In genomic region chr14:71276309-71276791, GRCm38 (mm10) we compare ENCODE assay signal across 9 mouse cellular contexts.
DNase-seq lines count a peak whose midpoint lies in the region; ATAC-seq lines count a peak whose summit lies in the region.
"Had no signal": no experiment of that assay in that cellular context is flagged by ENCODE, and none has a peak within 500 bp of the region (broad histone marks: within the 10 kb centered on the region; RNA-seq: fewer than 3 reads in every experiment).

No protein-coding gene starts in this region.

- H3K4me3 ChIP-seq in heart, embryonic 11.5 days (ENCODE audit: low read depth, low read length): no peak overlapping the region
- no peak overlapping the region for H3K4me3 ChIP-seq in forebrain, embryonic 11.5 days (ENCODE audit: low read depth, low read length)
- H3K4me3 ChIP-seq in limb, embryonic 13.5 days: peak overlapping the region; percentile 8; the same call in 1 of the 2 replicates

- no peaks in the 10 kb centered on the region for H3K4me1 ChIP-seq in heart, embryonic 11.5 days (ENCODE audit: control insufficient read depth, insufficient read depth, low read length)
- peaks cover 2% of the 10 kb centered on the region; the same call in 1 of the 2 replicates for H3K4me1 ChIP-seq in forebrain, embryonic 11.5 days (replicated peaks; ENCODE audit: control insufficient read depth, insufficient read depth, low read length)
- peaks cover 10% of the 10 kb centered on the region for H3K4me1 ChIP-seq in limb, embryonic 13.5 days

- peak overlapping the region; percentile 31; the same call in 1 of the 2 replicates for H3K4me2 ChIP-seq in heart, embryonic 11.5 days
- H3K4me2 ChIP-seq in forebrain, embryonic 11.5 days (ENCODE audit: low read depth, low read length, severe bottlenecking): peak overlapping the region; percentile 19; the same call in 1 of the 2 replicates
- peak overlapping the region; percentile 46 for H3K4me2 ChIP-seq in limb, embryonic 13.5 days (replicated peaks)

- no peak for DNase-seq in heart, adult 8-10 months (ENCODE audit: low spot score)
- DNase-seq in adrenal gland, adult 18-20 months (ENCODE audit: low spot score in 2 of 2): peak; percentile 23 to 25
- DNase-seq in forebrain, embryonic 11.5 days (ENCODE audit: low spot score): peak; percentile 67
- DNase-seq in gastrocnemius, postnatal 4 days (ENCODE audit: low spot score in 2 of 2): no peak
- DNase-seq in spleen, adult 18-20 months: no peak

- no peak overlapping the region for H3K9ac ChIP-seq in heart, embryonic 11.5 days (ENCODE audit: low read depth, low read length)
- H3K9ac ChIP-seq in forebrain, embryonic 11.5 days (ENCODE audit: low read length): no peak overlapping the region
- no peak overlapping the region for H3K9ac ChIP-seq in limb, embryonic 13.5 days
- H3K9ac ChIP-seq: liver, embryonic 14.5 days had no signal

- H3K27ac ChIP-seq in heart, embryonic 11.5 days (ENCODE audit: low read depth, low read length): no peak overlapping the region
- H3K27ac ChIP-seq in forebrain, embryonic 11.5 days (ENCODE audit: low read depth, low read length): no peak overlapping the region
- H3K27ac ChIP-seq in limb, embryonic 13.5 days: no peak overlapping the region
- H3K27ac ChIP-seq: liver, embryonic 14.5 days had no signal

- H3K36me3 ChIP-seq in heart, embryonic 11.5 days (ENCODE audit: control insufficient read depth, insufficient read depth, low read length): no peaks in the 10 kb centered on the region
- no peaks in the 10 kb centered on the region for H3K36me3 ChIP-seq in forebrain, embryonic 11.5 days (ENCODE audit: control insufficient read depth, insufficient read depth, low read length)
- no peaks in the 10 kb centered on the region for H3K36me3 ChIP-seq in limb, embryonic 13.5 days

- 50% methylated on average over 12 of the region's 12 CpGs for WGBS in heart, embryonic 11.5 days (ENCODE audit: insufficient replicate concordance)
- WGBS in forebrain, embryonic 11.5 days: 22% methylated on average over 12 of the region's 12 CpGs
- 26% methylated on average over 12 of the region's 12 CpGs for WGBS in limb, embryonic 13.5 days

- H3K27me3 ChIP-seq in heart, embryonic 11.5 days (ENCODE audit: control insufficient read depth, insufficient read depth, low read length): no peaks in the 10 kb centered on the region
- no peaks in the 10 kb centered on the region for H3K27me3 ChIP-seq in forebrain, embryonic 11.5 days (ENCODE audit: control insufficient read depth, insufficient read depth, low read length)
- 0 out of 2 replicates have a peak, but pooled peaks cover 2% of the 10 kb centered on the region for H3K27me3 ChIP-seq in limb, embryonic 13.5 days

- H3K9me3 ChIP-seq in heart, embryonic 11.5 days (replicated peaks; ENCODE audit: control insufficient read depth, low read length): no peaks in the 10 kb centered on the region
- H3K9me3 ChIP-seq in forebrain, embryonic 11.5 days (ENCODE audit: control insufficient read depth, low read length): no peaks in the 10 kb centered on the region
- H3K9me3 ChIP-seq in limb, embryonic 13.5 days: no peaks in the 10 kb centered on the region

- ATAC-seq in heart, embryonic 11.5 days (replicated peaks; ENCODE audit: insufficient number of reproducible peaks, low FRiP score, low TSS enrichment): no peak
- peak; percentile 76 for ATAC-seq in forebrain, embryonic 11.5 days (replicated peaks; ENCODE audit: low FRiP score)
- peak; percentile 40; the same call in 1 of the 2 replicates for ATAC-seq in limb, embryonic 13.5 days (ENCODE audit: low FRiP score, low read depth)
- ATAC-seq in CD4-positive, CD25-positive, alpha-beta regulatory T cell, adult 4 months: no peak

Comparison
In these comparisons a context has a peak if more than half of its experiments do, and no peak if none do; other contexts are left out.
1. ATAC-seq: peak in forebrain, embryonic 11.5 days (single experiment) and limb, embryonic 13.5 days (single experiment); none in heart, embryonic 11.5 days (single experiment) and CD4-positive, CD25-positive, alpha-beta regulatory T cell, adult 4 months (single experiment).
2. DNase-seq: peak in adrenal gland, adult 18-20 months (2 of 2) and forebrain, embryonic 11.5 days (single experiment); none in heart, adult 8-10 months (single experiment), gastrocnemius, postnatal 4 days (0 of 2) and spleen, adult 18-20 months (0 of 2).
3. Peak in every context shown above with its lines, with median percentiles within 50 percentile points of each other: H3K4me2 ChIP-seq.